Mouse (Mus musculus) heart, adult 18-20 months (tissue): ENCODE results near the gene Nat8f2. TPM values are rescaled to one million over a fixed set of nuclear protein-coding genes. Genes with fewer than 3 reads are reported as not detected.
"Not testable (repeated sequence)": the region's sequence is repeated elsewhere in the genome, so short reads cannot be mapped to it uniquely, and the experiment has no call there.

Source experiments
- DNase-seq, 2 experiments: peaks; one replicate each; pipeline ENCODE4 v3.0.0; 2021 to 2022; ENCODE audit warnings: mixed read lengths in 1 of 2
- long read RNA-seq, 2 experiments: library from polyadenylated mRNA; stranded (forward); transcript quantifications; one replicate each; pipeline ENCODE4 v2.0.0; 2021
- total RNA-seq, 2 experiments: library from RNA; stranded (reverse); gene quantifications; 2 replicates each; pipeline ENCODE4 v1.2.3; 2021

The Nat8f2 gene
- total RNA-seq: under 1 TPM in 1 of 2 experiments, not detected in 1; 0.08 TPM
- long read RNA-seq, experiment 1: 0 reads
- long read RNA-seq, experiment 2: 0 reads

GRCm38 (mm10) chr6:85869006-85869405 lies at the start of gene Nat8f2:
Nat8f2 (minus strand) TSS chr6:85869158.
- DNase-seq: not testable (repeated sequence)

GRCm38 (mm10) chr6:85918341-85918740 lies 49.4 kb upstream of the Nat8f2 start:
- not testable (repeated sequence) for DNase-seq

- DNase-seq: no peak
Measured at GRCm38 (mm10) chr6:85916596-85916995, 47.6 kb upstream of the Nat8f2 start.

- peak; percentile 93 to 96 for DNase-seq
Measured at GRCm38 (mm10) chr6:85915539-85916513, 46.9 kb upstream of the Nat8f2 start, which contains the start of gene Nat8f1. Nat8f1 (minus strand) TSS chr6:85915687.

- DNase-seq: no peak
Measured at GRCm38 (mm10) chr6:85915141-85915538, 46.2 kb upstream of the Nat8f2 start.

- DNase-seq: no peak
Measured at GRCm38 (mm10) chr6:85911587-85911986, 42.6 kb upstream of the Nat8f2 start, which contains the start of gene Tprkb. Tprkb (plus strand) TSS chr6:85911865.

- DNase-seq: no peak
Measured at GRCm38 (mm10) chr6:85909704-85910103, 40.7 kb upstream of the Nat8f2 start.

GRCm38 (mm10) chr6:85908341-85908740 lies 39.4 kb upstream of the Nat8f2 start:
- no peak for DNase-seq

- peak; percentile 29 to 46 for DNase-seq
Measured at GRCm38 (mm10) chr6:85906911-85907351, 38.0 kb upstream of the Nat8f2 start.

- DNase-seq: peak; percentile 67 to 84
Measured at GRCm38 (mm10) chr6:85904642-85905061, 35.7 kb upstream of the Nat8f2 start, which contains the start of gene Nat8f4. Nat8f4 (minus strand) TSS chr6:85904884.

GRCm38 (mm10) chr6:85902303-85902702 lies 33.3 kb upstream of the Nat8f2 start:
- no peak for DNase-seq

GRCm38 (mm10) chr6:85898596-85899475 lies 29.9 kb upstream of the Nat8f2 start:
- DNase-seq: not testable (repeated sequence)

- peak in 1 of 2 experiments; percentile 39 for DNase-seq
Measured at GRCm38 (mm10) chr6:85895061-85895648, 26.2 kb upstream of the Nat8f2 start.

- DNase-seq: no peak
Measured at GRCm38 (mm10) chr6:85888961-85889360, 20.0 kb upstream of the Nat8f2 start.

- no peak for DNase-seq
Measured at GRCm38 (mm10) chr6:85884311-85884710, 15.4 kb upstream of the Nat8f2 start.

GRCm38 (mm10) chr6:85883246-85883645 lies 14.3 kb upstream of the Nat8f2 start:
- not testable (repeated sequence) for DNase-seq

- DNase-seq: no peak
Measured at GRCm38 (mm10) chr6:85867726-85868690, 950 bp downstream of the Nat8f2 start.

- DNase-seq: not testable (repeated sequence)
Measured at GRCm38 (mm10) chr6:85866995-85867394, 2.0 kb downstream of the Nat8f2 start.

GRCm38 (mm10) chr6:85866166-85866565 lies 2.8 kb downstream of the Nat8f2 start:
- DNase-seq: peak in 1 of 2 experiments; percentile 15

GRCm38 (mm10) chr6:85864900-85865639 lies 3.9 kb downstream of the Nat8f2 start:
- DNase-seq: peak in 1 of 2 experiments; percentile 28
